Mouse (Mus musculus) heart, adult 9 months (tissue): ENCODE data around the gene Icos.

Experiments
- DNase-seq, 2 experiments: peaks; one replicate each; pipeline ENCODE4 v3.0.0; 2022; ENCODE audit warnings: low spot score in 2 of 2

Gene Icos

DNA sequence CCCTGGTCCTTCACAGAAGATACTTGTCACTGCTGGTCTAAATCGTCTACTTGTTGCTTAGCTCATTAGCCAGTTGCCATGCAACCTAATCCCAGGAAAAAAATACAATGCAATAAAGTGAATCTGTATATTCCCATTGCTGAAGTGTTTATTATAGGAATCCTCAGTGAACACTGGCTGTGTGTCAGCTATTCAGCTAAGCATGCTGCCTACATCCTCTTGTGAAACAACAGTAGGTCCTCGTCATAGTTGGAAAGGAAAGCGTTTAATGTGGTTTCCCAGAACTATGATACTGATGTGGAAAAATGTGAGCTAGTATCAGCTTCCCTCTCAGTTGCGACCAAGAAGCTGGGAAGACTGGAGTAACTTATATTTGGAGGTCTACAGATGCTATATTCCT is 60.5 kb downstream of the Icos start:
- no peak for DNase-seq

DNA sequence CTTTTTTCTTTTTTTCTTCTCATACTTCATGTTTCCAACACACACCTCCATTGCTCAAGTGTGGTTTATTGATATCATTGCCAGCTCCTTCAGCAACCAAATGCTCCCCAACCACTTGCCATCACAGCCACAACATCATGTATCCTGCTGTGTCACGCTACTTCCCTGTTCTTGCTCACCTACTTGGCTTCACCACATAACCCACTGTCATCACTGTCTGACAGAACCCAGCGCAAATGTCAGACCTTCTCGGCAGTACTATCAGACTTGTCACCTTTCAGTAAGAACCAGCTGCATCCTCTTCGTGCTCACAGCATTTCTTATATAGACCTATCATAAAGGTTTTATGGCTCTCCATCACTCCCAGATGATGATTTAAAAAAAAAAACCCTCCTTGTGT is 61.6 kb downstream of the Icos start:
- no peak for DNase-seq

GRCm38 (mm10) chr1:61040401-61040800 is 62.7 kb downstream of the Icos start:
- no peak for DNase-seq

- DNase-seq = no peak
Measured at GRCm38 (mm10) chr1:61042842-61043241, 65.1 kb downstream of the Icos start.

- no peak for DNase-seq
Measured at GRCm38 (mm10) chr1:61046055-61046705, 68.5 kb downstream of the Icos start.

DNA sequence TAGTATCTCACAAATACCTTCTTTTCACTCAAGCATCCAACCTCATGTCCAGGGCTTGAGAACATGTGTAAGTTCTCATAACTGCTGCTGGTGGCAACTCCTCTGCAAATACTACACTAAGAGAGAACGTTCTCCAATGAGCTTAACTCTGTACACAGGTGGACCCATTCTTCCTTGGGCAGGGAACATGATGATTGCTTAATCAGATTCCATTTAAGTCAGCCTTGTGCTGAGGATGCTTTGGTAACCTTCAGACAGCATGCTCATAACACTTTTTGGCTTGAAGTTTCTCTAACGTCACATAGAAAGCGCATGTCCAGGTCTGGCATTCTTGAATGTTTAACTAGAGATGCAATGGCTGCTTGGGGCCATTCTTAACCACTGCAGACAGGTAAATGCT is 69.6 kb downstream of the Icos start:
- no peak for DNase-seq
